Comparison of ENCODE assay signal across 9 mouse cellular contexts in the genomic region with DNA sequence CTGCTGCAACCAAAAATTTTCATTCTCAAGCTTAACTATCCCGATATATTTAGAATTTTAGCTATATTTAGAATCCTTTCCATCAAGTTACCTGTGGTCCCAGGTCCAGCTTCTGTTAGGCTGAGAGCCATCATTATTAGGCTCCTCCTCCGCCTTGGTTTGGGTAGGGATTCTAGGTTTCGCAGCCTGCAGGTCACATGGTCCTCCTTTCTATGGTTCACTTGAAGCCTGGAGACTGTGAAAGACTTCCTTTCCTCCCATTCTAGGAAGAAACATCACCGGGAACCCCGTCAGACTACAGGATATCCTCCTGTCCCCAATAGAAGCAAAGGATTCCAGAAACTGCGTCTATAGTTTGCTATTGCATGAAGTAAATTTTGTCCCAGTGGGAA. TPM values are rescaled to one million over a fixed set of nuclear protein-coding genes. Genes with fewer than 3 reads are reported as not detected.
DNase-seq lines count a peak whose midpoint lies in the region; ATAC-seq and TF ChIP-seq lines count a peak whose summit lies in the region.
"Had no signal": no experiment of that assay in that cellular context is flagged by ENCODE, and none has a peak within 500 bp of the region (broad histone marks: within the 10 kb centered on the region; RNA-seq: fewer than 3 reads in every experiment).

No protein-coding gene starts in this region.

- H3K4me1 ChIP-seq in kidney, adult 2 months (ENCODE audit: control insufficient read depth, insufficient read depth, low read length), result no peaks in the 10 kb centered on the region
- H3K4me1 ChIP-seq in forebrain, embryonic 13.5 days, result peaks cover 25% of the 10 kb centered on the region
- peaks cover 21% of the 10 kb centered on the region for H3K4me1 ChIP-seq in hindbrain, embryonic 16.5 days (ENCODE audit: control insufficient read depth, insufficient read depth, low read depth, low read length)
- H3K4me1 ChIP-seq in midbrain, embryonic 15.5 days, result peaks cover 29% of the 10 kb centered on the region

- no peaks in the 10 kb centered on the region for H3K9me3 ChIP-seq in forebrain, embryonic 13.5 days (replicated peaks)
- no peaks in the 10 kb centered on the region for H3K9me3 ChIP-seq in hindbrain, embryonic 16.5 days (ENCODE audit: control insufficient read depth, low read length)
- H3K9me3 ChIP-seq in midbrain, embryonic 15.5 days, result no peaks in the 10 kb centered on the region

- H3K4me3 ChIP-seq in kidney, adult 2 months (ENCODE audit: insufficient read depth, low read depth, low read length), result no peak overlapping the region
- peak overlapping the region; percentile 34; the same call in 1 of the 2 replicates for H3K4me3 ChIP-seq in forebrain, embryonic 13.5 days
- no peak overlapping the region; the same call in 1 of the 2 replicates for H3K4me3 ChIP-seq in hindbrain, embryonic 16.5 days (ENCODE audit: low read length)
- peak overlapping the region; percentile 43; the same call in 1 of the 2 replicates for H3K4me3 ChIP-seq in midbrain, embryonic 15.5 days
- H3K4me3 ChIP-seq: erythroblast, embryonic 14.5 days had no signal

- H3K9ac ChIP-seq in forebrain, embryonic 13.5 days, result no peak overlapping the region
- peak overlapping the region; percentile 36; the same call in 1 of the 2 replicates for H3K9ac ChIP-seq in hindbrain, embryonic 16.5 days (ENCODE audit: low read depth, low read length)
- peak overlapping the region; percentile 20; the same call in 1 of the 2 replicates for H3K9ac ChIP-seq in midbrain, embryonic 15.5 days

- peak overlapping the region; percentile 61 for H3K4me2 ChIP-seq in forebrain, embryonic 13.5 days
- peak overlapping the region; percentile 82 for H3K4me2 ChIP-seq in hindbrain, embryonic 16.5 days (ENCODE audit: low read length)
- peak overlapping the region; percentile 72 for H3K4me2 ChIP-seq in midbrain, embryonic 15.5 days

- H3K36me3 ChIP-seq in kidney, adult 2 months (ENCODE audit: control insufficient read depth, insufficient read depth, low read length), result no peaks in the 10 kb centered on the region
- no peaks in the 10 kb centered on the region for H3K36me3 ChIP-seq in forebrain, embryonic 13.5 days (ENCODE audit: poor library complexity, severe bottlenecking)
- H3K36me3 ChIP-seq in hindbrain, embryonic 16.5 days (ENCODE audit: control insufficient read depth, insufficient read depth, low read length), result no peaks in the 10 kb centered on the region
- H3K36me3 ChIP-seq in midbrain, embryonic 15.5 days (replicated peaks), result no peaks in the 10 kb centered on the region

- no peak for TF ChIP-seq CTCF in kidney, adult 2 months (conservative IDR thresholded peaks at IDR 0.05; ENCODE audit: insufficient read depth, insufficient read length, low read depth, low read length)

- no peaks in the 10 kb centered on the region for H3K27me3 ChIP-seq in kidney, adult 2 months (replicated peaks; ENCODE audit: control insufficient read depth, insufficient read depth, low read length)
- H3K27me3 ChIP-seq in forebrain, embryonic 13.5 days, result no peaks in the 10 kb centered on the region
- H3K27me3 ChIP-seq in hindbrain, embryonic 16.5 days (replicated peaks; ENCODE audit: control insufficient read depth, insufficient read depth, low read length), result no peaks in the 10 kb centered on the region
- H3K27me3 ChIP-seq in midbrain, embryonic 15.5 days (replicated peaks), result no peaks in the 10 kb centered on the region

- no peak for TF ChIP-seq POLR2A in kidney, adult 2 months (IDR thresholded peaks at IDR 0.05; ENCODE audit: low read depth, low read length)

- H3K27ac ChIP-seq in kidney, adult 2 months (ENCODE audit: insufficient read depth, low read depth, low read length), result 0 out of 2 replicates have a peak overlapping the region, but pooled peaks have one; percentile 13
- peak overlapping the region; percentile 90 for H3K27ac ChIP-seq in forebrain, embryonic 13.5 days
- peak overlapping the region; percentile 98 for H3K27ac ChIP-seq in hindbrain, embryonic 16.5 days (ENCODE audit: low read depth, low read length)
- H3K27ac ChIP-seq in midbrain, embryonic 15.5 days, result peak overlapping the region; percentile 97

- ATAC-seq in forebrain, embryonic 13.5 days, result no peak
- ATAC-seq in hindbrain, embryonic 16.5 days, result no peak
- ATAC-seq in midbrain, embryonic 15.5 days (replicated peaks), result no peak

- peak; percentile 23 for DNase-seq in kidney, adult 2 months
- no peak for DNase-seq in kidney, postnatal 36 days
- no peak for DNase-seq in testis, postnatal 14 days (ENCODE audit: low spot score)
- no peak for DNase-seq in right cerebral cortex, adult 18-20 months
- DNase-seq in urinary bladder, postnatal 25 days (ENCODE audit: low spot score), result no peak

- WGBS in kidney, adult 2 months, result 65% methylated on average over 6 of the region's 6 CpGs
- 79% methylated on average over 6 of the region's 6 CpGs for WGBS in forebrain, embryonic 13.5 days
- WGBS in hindbrain, embryonic 16.5 days, result 66% methylated on average over 6 of the region's 6 CpGs
- 70% methylated on average over 6 of the region's 6 CpGs for WGBS in midbrain, embryonic 15.5 days

RNA-seq across cellular contexts. Expression of a gene that starts 8.9 kb away (rescaled TPM):
- polyA plus RNA-seq in kidney, adult 2 months (2012; rRNA removed), result 0.05 and 0.16 TPM in 2 replicates
- polyA plus RNA-seq in forebrain, embryonic 13.5 days (2015; fragmentation: Nextera tagmentation; extraction: Ambion mirVana), result 0.28 TPM in 1 of 2 replicates, not detected in the other
- 0.61 and 0.69 TPM in 2 replicates for polyA plus RNA-seq in hindbrain, embryonic 16.5 days (2015; fragmentation: Nextera tagmentation; extraction: Ambion mirVana)
- polyA plus RNA-seq in midbrain, embryonic 15.5 days (2015; fragmentation: Nextera tagmentation; extraction: Ambion mirVana), result 0.31 and 0.36 TPM in 2 replicates
- polyA plus RNA-seq: erythroblast, embryonic 14.5 days had no signal

RNA-seq across cellular contexts. Expression of a gene that starts 38.8 kb away (rescaled TPM):
- 1.3 TPM in 2 replicates for polyA plus RNA-seq in kidney, adult 2 months (2012; rRNA removed)
- polyA plus RNA-seq in forebrain, embryonic 13.5 days (2015; fragmentation: Nextera tagmentation; extraction: Ambion mirVana), result 14.4 and 18.5 TPM in 2 replicates
- 6.8 and 7.2 TPM in 2 replicates for polyA plus RNA-seq in hindbrain, embryonic 16.5 days (2015; fragmentation: Nextera tagmentation; extraction: Ambion mirVana)
- 9.2 TPM in 2 replicates for polyA plus RNA-seq in midbrain, embryonic 15.5 days (2015; fragmentation: Nextera tagmentation; extraction: Ambion mirVana)

RNA-seq across cellular contexts. Expression of a gene that starts 38.8 kb away (rescaled TPM):
- 5.4 and 7.2 TPM in 2 replicates for polyA plus RNA-seq in kidney, adult 2 months (2012; rRNA removed)
- polyA plus RNA-seq in forebrain, embryonic 13.5 days (2015; fragmentation: Nextera tagmentation; extraction: Ambion mirVana), result 26.2 and 27.4 TPM in 2 replicates
- 28.3 and 34.2 TPM in 2 replicates for polyA plus RNA-seq in hindbrain, embryonic 16.5 days (2015; fragmentation: Nextera tagmentation; extraction: Ambion mirVana)
- polyA plus RNA-seq in midbrain, embryonic 15.5 days (2015; fragmentation: Nextera tagmentation; extraction: Ambion mirVana), result 31.4 and 34.3 TPM in 2 replicates
- polyA plus RNA-seq: erythroblast, embryonic 14.5 days had no signal

Comparison
In these comparisons a context has a peak if more than half of its experiments do, and no peak if none do; other contexts are left out.
1. H3K27ac ChIP-seq: peak in every context shown above with its lines; median percentile 98 in hindbrain, embryonic 16.5 days; 97 in midbrain, embryonic 15.5 days; 90 in forebrain, embryonic 13.5 days; 13 in kidney, adult 2 months.
2. H3K4me3 ChIP-seq: peak in forebrain, embryonic 13.5 days (single experiment) and midbrain, embryonic 15.5 days (single experiment); none in kidney, adult 2 months (single experiment) and hindbrain, embryonic 16.5 days (single experiment).
3. Peak in every context shown above with its lines, with median percentiles within 50 percentile points of each other: H3K4me2 ChIP-seq.